Mouse (Mus musculus) E14TG2a.4 (cell line): Measurements from ENCODE around the gene Lingo3.

Source experiments
- H3K27me3 ChIP-seq: 2 replicates; pipeline ENCODE4 v1.6.1; 2014; ENCODE audit warnings: low read length, control low read depth; ENCODE audit not compliant: insufficient read depth
- H3K36me3 ChIP-seq: 2 replicates; pipeline ENCODE4 v1.6.1; 2014; ENCODE audit warnings: low read length, control low read depth; ENCODE audit not compliant: insufficient read depth
- H3K4me1 ChIP-seq: replicated peaks from 2 replicates; pipeline ENCODE4 v1.6.1; 2014; ENCODE audit warnings: low read depth, low read length, control low read depth
- H3K4me3 ChIP-seq: replicated peaks from 2 replicates; pipeline ENCODE4 v1.5.1; 2014; ENCODE audit warnings: mild to moderate bottlenecking, low read length
- H3K9me3 ChIP-seq: 2 replicates; pipeline ENCODE4 v1.6.1; 2014; ENCODE audit warnings: low read length, control low read depth
- CTCF ChIP-seq: conservative IDR thresholded peaks from 2 replicates; pipeline ENCODE4 v1.5.1; 2014; ENCODE audit warnings: low read length
- NANOG ChIP-seq: IDR thresholded peaks from 2 replicates; pipeline ENCODE4 v1.6.1; 2014; ENCODE audit warnings: borderline replicate concordance, low read length, mixed read lengths
- POU5F1 ChIP-seq: IDR thresholded peaks from 2 replicates; pipeline ENCODE4 v1.6.1; 2014; ENCODE audit warnings: low read length, borderline replicate concordance

Gene Lingo3

DNA sequence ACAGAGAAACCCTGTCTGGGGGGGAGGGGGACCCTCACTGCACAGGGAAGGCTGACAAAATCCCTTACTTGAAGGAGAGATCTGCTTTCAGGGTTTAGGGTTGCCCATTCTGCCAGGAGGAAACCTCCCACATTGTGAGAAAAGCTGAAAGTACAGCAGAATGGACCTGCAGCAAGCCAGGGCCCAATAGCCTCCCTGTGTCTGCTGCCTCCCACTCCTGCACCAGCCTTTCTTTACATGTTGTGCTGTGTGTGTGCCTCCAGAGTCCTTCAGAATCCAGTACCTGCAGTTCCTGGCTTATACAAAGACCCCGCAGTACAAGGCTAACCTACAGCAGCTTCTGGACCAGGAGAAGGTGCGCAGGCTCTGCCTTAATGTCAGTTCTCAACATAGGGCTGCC lies 59.5 kb downstream of the Lingo3 start:
- Histone ChIP-seq H3K4me3 (no peak overlapping the region), H3K36me3 (peaks cover 99% of the 10 kb centered on the region), H3K27me3 (no peaks in the 10 kb centered on the region), H3K4me1 (peaks cover 37% of the 10 kb centered on the region), H3K9me3 (no peaks in the 10 kb centered on the region)
- no peak for TF ChIP-seq CTCF
- no peak for TF ChIP-seq NANOG
- TF ChIP-seq POU5F1 = no peak
